Mouse (Mus musculus): Measurements from ENCODE around the gene Cnih2.

- no peak for TF ChIP-seq POLR2A (IDR thresholded peaks at IDR 0.05; ENCODE audit: extremely low read depth, insufficient read depth, low read length)
- TF ChIP-seq CTCF (IDR thresholded peaks at IDR 0.05; ENCODE audit: extremely low read depth, insufficient read depth, low read length) = no peak
These were observed 30.3 kb downstream of the Cnih2 start, which contains the start of gene Cd248 for GRCm38 (mm10) chr19:5067867-5068569.
